Mouse (Mus musculus) ES-E14 (cell line): Measurements from ENCODE around the gene Fuca2.

Source experiments
- HCFC1 ChIP-seq: IDR thresholded peaks from 2 replicates; pipeline ENCODE4 v1.6.1; 2012; ENCODE audit warnings: low read length, inconsistent platforms, borderline replicate concordance; ENCODE audit not compliant: insufficient read depth
- MAFK ChIP-seq: IDR thresholded peaks from 2 replicates; pipeline ENCODE4 v1.6.1; 2014; ENCODE audit warnings: mild to moderate bottlenecking, low read depth, low read length, inconsistent platforms; ENCODE audit not compliant: insufficient read depth
- ZC3H11A ChIP-seq: IDR thresholded peaks from 2 replicates; pipeline ENCODE4 v1.6.1; 2012; ENCODE audit warnings: low read depth, mild to moderate bottlenecking, inconsistent platforms, low read length, borderline replicate concordance
- ZNF384 ChIP-seq: IDR thresholded peaks from 2 replicates; pipeline ENCODE4 v1.6.1; 2012; ENCODE audit warnings: low read depth, low read length, inconsistent platforms

DNA sequence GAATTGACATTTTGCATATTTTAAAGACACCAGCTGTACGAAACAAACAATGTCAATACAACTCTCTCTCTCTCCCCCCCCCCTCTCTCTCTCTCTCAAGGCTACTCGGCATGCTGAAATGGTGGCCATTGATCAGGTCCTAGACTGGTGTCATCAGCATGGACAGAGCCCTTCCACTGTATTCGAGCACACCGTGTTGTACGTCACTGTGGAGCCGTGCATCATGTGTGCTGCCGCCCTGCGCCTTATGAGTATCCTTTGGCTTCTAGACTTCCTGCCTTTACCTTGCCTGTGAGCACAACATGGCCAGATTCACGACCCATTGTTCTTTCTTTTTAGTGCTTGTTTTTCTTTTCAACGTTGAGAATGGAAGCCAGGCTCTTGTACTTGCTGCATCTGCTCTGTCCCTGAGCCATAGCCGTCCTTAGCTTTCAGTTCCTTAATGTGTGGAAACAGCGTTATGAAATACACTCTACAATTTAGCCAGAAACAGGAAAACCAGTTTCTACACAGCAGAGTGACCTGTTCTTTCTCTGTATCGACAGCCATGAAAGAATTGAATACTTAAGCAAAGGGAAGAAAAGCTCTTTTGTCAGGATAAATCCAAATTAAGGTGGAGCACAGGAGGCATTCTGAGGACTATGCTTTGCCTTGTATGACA is 60.8 kb downstream of the Fuca2 start:
- TF ChIP-seq HCFC1 (no peak), ZC3H11A (no peak), ZNF384 (no peak), MAFK (no peak)
